Mouse (Mus musculus) kidney, adult 2 months (tissue): ENCODE results near the gene B3gntl1. TPM values are rescaled to one million over a fixed set of nuclear protein-coding genes. Genes with fewer than 3 reads are reported as not detected.

Experiments used
- DNase-seq: peaks from one replicate; pipeline ENCODE4 v3.0.0; 2021
- H3K27ac ChIP-seq: fragments of 200-500 bp; 2 replicates; pipeline ENCODE4 v1.5.1; 2012; ENCODE audit warnings: low read depth, low read length, control low read depth, inconsistent platforms; ENCODE audit not compliant: insufficient read depth
- H3K27me3 ChIP-seq: fragments of 200-500 bp; replicated peaks from 2 replicates; pipeline ENCODE4 v1.6.1; 2012; ENCODE audit warnings: mild to moderate bottlenecking, moderate library complexity, low read length, inconsistent platforms; ENCODE audit not compliant: control insufficient read depth, insufficient read depth
- H3K36me3 ChIP-seq: fragments of 200-500 bp; 2 replicates; pipeline ENCODE4 v1.6.1; 2012; ENCODE audit warnings: mild to moderate bottlenecking, moderate library complexity, low read length, inconsistent platforms; ENCODE audit not compliant: control insufficient read depth, insufficient read depth
- H3K4me1 ChIP-seq: fragments of 200-500 bp; 2 replicates; pipeline ENCODE4 v1.6.1; 2011; ENCODE audit warnings: low read length; ENCODE audit not compliant: control insufficient read depth, insufficient read depth
- H3K4me3 ChIP-seq: fragments of 200-500 bp; 2 replicates; pipeline ENCODE4 v1.5.1; 2011; ENCODE audit warnings: mild to moderate bottlenecking, low read depth, low read length, control low read depth; ENCODE audit not compliant: insufficient read depth
- CTCF ChIP-seq: fragments of 200-500 bp; conservative IDR thresholded peaks from 2 replicates; pipeline ENCODE4 v1.5.1; 2011; ENCODE audit warnings: low read depth, mild to moderate bottlenecking, control low read depth, low read length, moderate library complexity, mixed read lengths; ENCODE audit not compliant: insufficient read depth, insufficient read length
- POLR2A ChIP-seq: fragments of 200-500 bp; IDR thresholded peaks from one replicate; pipeline ENCODE4 v1.6.1; 2011; ENCODE audit warnings: low read depth, low read length, control low read depth
- WGBS: fragments of 180-500 bp; shearing (Covaris S2); methylation state at CpG from one replicate; pipeline ENCODE4 v1.1.7; 2018; 5-methylcytosine and 5-hydroxymethylcytosine counted together
- polyA plus RNA-seq: library from polyadenylated mRNA; depleted of rRNA; stranded (reverse); fragments of >200 nt; gene quantifications from 2 replicates; pipeline ENCODE4 v1.2.3, GENCODE M21; 2012

The B3gntl1 gene
- polyA plus RNA-seq, 1 experiment = 4.9 TPM

DNA sequence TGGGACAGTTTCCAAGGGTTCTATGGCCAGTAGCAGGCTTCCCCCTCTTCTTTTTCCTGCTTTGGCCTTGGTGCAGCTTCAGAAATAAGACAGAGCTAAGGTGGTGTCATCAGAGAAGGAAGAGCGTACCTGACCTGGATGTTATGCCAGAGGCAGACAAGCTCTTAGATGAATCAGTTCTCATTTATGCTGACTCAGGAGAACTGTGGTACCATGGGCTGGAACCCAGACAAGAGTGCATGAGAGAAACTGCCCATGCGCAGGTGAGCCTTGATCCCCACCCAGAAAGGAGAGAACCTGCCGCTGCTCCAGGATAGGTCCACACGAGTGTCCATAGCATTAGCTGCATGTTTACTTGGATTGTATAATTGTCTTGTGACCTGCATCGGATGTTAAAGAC lies 37.3 kb upstream of the B3gntl1 start:
- H3K36me3 ChIP-seq = no peaks in the 10 kb centered on the region
- no peak overlapping the region for H3K27ac ChIP-seq
- H3K4me1 ChIP-seq = peaks cover 45% of the 10 kb centered on the region
- no peak for TF ChIP-seq CTCF
- no peak for TF ChIP-seq POLR2A
- H3K27me3 ChIP-seq = no peaks in the 10 kb centered on the region
- no peak overlapping the region for H3K4me3 ChIP-seq
- no peak for DNase-seq
- 88% methylated on average over 5 of the region's 5 CpGs for WGBS

DNA sequence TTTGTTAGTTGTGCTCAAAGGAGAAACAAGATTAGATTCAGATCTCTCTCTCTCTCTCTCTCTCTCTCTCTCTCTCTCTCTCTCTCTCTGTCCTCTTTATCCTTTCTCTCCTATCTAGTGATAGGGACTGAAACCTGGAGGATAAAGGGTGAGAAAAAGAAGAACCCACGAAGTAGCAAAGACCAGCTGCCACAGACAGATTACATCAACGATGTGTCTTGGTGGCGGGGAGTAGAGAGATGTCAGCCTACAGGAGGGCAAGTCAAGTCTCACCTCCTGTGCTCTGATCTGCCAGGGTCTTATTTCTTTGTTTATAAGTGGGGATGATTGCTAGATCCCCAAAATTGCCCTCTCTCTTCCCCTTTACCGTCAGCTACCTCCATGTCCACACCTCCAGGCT lies 36.3 kb upstream of the B3gntl1 start:
- 78% methylated on average over 4 of the region's 4 CpGs for WGBS
- Histone ChIP-seq H3K4me1 (peaks cover 48% of the 10 kb centered on the region), H3K27ac (no peak overlapping the region), H3K36me3 (no peaks in the 10 kb centered on the region), H3K27me3 (no peaks in the 10 kb centered on the region), H3K4me3 (no peak overlapping the region)
- TF ChIP-seq POLR2A (no peak), CTCF (no peak)
- no peak for DNase-seq

- DNase-seq = peak; percentile 58
- Histone ChIP-seq H3K4me1 (peaks cover 38% of the 10 kb centered on the region), H3K36me3 (no peaks in the 10 kb centered on the region), H3K4me3 (no peak overlapping the region), H3K27me3 (no peaks in the 10 kb centered on the region), H3K27ac (peak overlapping the region; percentile 49; the same call in 1 of the 2 replicates)
- TF ChIP-seq POLR2A = no peak
- 25% methylated on average over 7 of the region's 7 CpGs for WGBS
Measured at GRCm38 (mm10) chr11:121706521-121707005, 33.6 kb upstream of the B3gntl1 start.

DNA sequence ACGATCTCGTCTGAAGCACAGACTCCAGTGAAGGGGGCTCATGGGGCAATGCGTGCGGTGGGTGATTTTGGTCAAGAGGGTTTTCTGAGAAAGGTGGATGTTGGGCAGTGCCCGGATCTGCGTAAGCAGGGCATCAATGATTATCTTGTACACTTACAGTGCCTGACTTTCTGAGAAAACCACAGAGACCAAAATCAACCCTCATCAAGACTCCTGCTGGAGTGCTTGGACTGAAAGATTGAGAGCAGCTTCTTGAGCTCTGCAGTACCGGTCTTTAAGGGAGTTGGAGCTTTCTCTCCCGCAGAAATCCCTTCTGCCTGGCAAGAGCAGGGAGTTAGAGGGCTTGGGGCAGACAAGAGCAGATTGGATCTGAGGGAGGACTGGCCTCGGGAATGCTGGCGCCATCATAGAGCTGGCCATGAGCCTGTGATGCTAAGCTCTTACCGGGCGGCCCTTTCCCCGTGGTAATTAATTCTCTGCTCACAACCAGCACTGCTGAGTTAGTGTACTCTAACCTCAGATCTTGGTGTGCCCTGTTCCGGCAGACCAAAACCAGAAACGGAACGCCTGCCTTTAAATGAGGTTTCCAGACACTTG lies 30.8 kb upstream of the B3gntl1 start:
- Histone ChIP-seq H3K36me3 (no peaks in the 10 kb centered on the region), H3K27ac (peak overlapping the region; percentile 81), H3K4me1 (peaks cover 23% of the 10 kb centered on the region), H3K4me3 (peak overlapping the region; percentile 84), H3K27me3 (no peaks in the 10 kb centered on the region)
- 10% methylated on average over 16 of the region's 16 CpGs for WGBS
- TF ChIP-seq CTCF (no peak), POLR2A (peak; percentile 4)
- DNase-seq = peak; percentile 63

- Histone ChIP-seq H3K36me3 (no peaks in the 10 kb centered on the region), H3K27ac (peak overlapping the region; percentile 81), H3K4me3 (peak overlapping the region; percentile 84), H3K27me3 (no peaks in the 10 kb centered on the region), H3K4me1 (peaks cover 27% of the 10 kb centered on the region)
- TF ChIP-seq CTCF (no peak), POLR2A (no peak)
- peak; percentile 83 for DNase-seq
- under 1% methylated on average over 40 of the region's 40 CpGs for WGBS
Measured at GRCm38 (mm10) chr11:121702895-121703618, 30.1 kb upstream of the B3gntl1 start.

DNA sequence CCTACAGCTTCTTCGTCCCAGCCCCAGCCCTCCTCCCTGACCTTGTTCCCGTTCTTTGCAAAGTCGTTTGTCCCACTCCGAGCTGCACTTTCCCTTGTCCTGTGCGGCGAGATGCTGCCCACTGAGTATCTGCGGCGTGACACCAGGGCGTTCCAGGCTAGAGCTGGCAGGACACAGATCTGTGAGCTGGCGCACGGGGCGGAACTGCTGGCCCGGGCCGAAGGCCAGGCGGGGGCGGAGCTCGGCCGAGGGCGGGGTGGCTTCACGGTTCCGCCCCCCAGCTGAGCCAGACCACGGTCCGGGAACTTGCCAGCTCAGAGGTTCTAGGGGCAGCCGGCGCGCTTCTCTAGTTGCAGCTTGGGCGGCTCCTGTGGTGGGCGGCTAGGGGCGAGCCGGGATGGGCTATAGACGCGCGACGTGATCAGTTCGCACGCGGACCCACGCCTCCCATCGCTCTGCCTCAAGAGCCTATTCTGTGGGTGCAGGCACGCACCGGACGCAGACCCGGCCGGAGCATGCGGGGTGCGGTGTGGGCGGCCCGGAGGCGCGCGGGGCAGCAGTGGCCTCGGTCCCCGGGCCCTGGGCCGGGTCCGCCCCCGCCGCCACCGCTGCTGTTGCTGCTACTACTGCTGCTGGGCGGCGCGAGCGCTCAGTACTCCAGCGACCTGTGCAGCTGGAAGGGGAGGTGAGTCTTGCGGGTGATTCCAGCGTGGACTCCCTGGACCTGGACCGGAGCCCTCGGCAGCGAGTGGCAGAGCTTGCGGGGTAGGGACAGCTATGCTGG lies 29.4 kb upstream of the B3gntl1 start:
- TF ChIP-seq POLR2A (no peak), CTCF (no peak)
- DNase-seq = peak; percentile 97
- no peaks in the 10 kb centered on the region for H3K36me3 ChIP-seq
- peaks cover 24% of the 10 kb centered on the region for H3K4me1 ChIP-seq
- peak overlapping the region; percentile 81 for H3K27ac ChIP-seq
- under 1% methylated on average over 68 of the region's 69 CpGs for WGBS
- H3K4me3 ChIP-seq = peak overlapping the region; percentile 84
- no peaks in the 10 kb centered on the region for H3K27me3 ChIP-seq

DNA sequence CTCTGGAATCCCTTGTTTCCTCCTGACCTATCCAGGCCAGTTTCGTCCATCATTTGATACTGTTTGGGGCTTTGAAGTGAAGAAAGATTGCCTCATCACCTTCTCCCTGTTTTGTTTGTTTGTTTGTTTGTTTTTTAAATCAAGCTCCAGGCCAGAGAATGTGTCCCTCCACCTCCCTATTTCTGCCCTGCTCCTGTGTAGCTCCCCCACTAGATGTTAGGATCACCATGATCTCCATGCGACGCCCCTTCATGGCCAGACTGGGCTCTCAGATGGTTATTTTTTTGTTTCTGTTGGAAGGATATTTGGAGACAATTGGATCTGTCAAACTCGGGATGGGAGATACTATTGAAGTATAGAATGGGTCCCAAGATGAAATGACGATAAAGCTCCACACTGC lies 28.3 kb upstream of the B3gntl1 start, which contains the start of gene Metrnl:
Gene Metrnl (plus strand): TSS at position 301 of the 400 bp plus-strand sequence.
- H3K4me3 ChIP-seq = peak within 1 kb of the TSS; percentile 84
- 96% methylated on average over 5 of the region's 5 CpGs for WGBS
- peak within 1 kb of the TSS; percentile 81 for H3K27ac ChIP-seq
- TF ChIP-seq POLR2A (no peak), CTCF (no peak)
- peaks cover 19% of the 10 kb centered on the region for H3K4me1 ChIP-seq
- H3K36me3 ChIP-seq = no peaks in the 10 kb centered on the region
- no peaks in the 10 kb centered on the region for H3K27me3 ChIP-seq
- DNase-seq = no peak
